Mouse (Mus musculus): ENCODE data around the gene Edil3.
"Not testable (repeated sequence)": the region's sequence is repeated elsewhere in the genome, so short reads cannot be mapped to it uniquely, and the experiment has no call there.

The Edil3 gene

GRCm38 (mm10) chr13:88972355-88972754 is 151.1 kb downstream of the Edil3 start:
- DNase-seq = no peak

DNA sequence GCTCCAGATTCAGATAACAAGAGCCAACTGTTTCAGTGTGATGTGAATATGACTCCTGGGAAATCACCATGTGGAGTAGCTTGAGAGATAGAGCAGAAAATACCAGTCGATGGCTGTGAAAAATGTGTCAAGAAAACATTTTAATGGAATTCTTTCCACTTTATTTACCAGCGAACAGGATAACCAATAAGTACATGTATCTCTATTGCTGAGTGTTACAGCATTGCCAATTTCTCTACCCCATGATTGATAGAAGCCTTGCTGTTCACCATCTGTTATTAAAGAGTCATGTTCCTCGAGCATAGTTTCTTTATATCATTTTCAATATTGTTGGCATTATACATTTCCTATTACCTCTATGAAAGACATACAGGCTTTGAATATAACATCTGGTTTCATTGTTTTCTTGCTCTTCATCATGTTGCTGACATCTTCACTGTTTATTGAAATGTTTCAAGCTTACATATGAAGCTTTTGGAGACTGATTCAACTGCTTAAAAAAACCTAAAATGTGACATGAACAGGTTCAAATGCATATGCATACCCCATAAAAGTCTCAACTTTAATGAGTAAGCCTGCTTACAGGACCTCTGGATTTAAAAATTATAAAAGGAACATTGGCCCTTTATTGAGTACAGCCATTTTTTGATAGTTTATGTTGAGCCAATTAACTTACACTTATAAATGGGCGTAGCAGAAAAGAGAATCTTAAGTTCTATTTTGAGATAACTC is 186.6 kb downstream of the Edil3 start:
- DNase-seq = no peak

- no peak for DNase-seq
Measured at GRCm38 (mm10) chr13:89012500-89012899, 191.2 kb downstream of the Edil3 start.

DNA sequence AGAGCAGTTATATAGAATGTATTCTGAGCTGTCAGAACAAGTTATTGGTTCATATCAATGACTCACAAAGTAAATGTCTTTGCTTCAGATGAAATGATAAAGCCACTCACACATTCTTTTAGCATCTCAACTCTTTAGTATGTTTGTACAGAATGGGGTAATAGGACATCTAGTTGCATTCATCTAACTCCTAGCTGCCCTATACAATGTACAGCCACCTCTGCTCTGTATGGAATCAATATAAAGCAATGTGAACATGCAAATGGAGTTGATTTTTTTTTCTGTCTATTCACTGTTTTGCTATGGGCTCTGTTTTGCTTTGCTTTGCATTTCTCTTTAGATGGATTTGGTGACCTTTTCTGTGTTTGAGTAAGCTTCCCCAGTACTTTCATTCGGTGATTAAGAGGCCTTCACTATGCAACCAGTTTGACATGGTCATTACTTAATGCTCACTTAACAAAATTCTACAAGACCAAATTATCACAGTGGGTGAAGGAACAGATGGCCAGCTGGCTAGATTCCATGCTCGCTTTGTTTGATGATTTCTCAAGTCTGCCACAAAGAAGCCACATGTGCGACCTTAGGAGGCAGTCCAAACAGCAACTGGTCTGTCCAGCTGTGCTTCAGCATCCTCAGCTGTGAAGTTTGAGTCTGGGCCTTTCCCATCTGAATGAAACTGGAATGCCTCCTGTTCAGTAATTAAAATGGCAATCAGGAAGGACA is 208.7 kb downstream of the Edil3 start:
- no peak for DNase-seq

- DNase-seq = no peak
Measured at GRCm38 (mm10) chr13:89035711-89036110, 214.4 kb downstream of the Edil3 start.

DNA sequence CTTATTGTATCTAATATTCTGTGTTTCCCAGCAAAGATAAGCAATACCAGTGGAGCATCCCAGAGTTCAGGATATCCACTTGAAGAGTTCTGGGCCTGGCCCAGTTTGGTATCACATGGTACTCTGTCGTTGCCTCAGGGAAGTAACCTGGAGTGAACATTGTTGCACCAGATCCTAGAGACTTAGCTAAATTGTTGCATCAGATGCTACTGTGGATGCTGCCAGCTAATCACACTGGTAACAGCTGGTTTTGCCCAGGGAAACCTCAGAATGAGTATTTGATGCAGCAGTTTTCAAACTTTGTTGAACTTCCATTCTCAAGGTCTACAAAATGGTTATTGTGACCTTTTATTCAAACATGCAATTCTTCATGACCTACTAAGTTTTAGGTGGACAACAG is 220.2 kb downstream of the Edil3 start:
- DNase-seq = no peak

DNA sequence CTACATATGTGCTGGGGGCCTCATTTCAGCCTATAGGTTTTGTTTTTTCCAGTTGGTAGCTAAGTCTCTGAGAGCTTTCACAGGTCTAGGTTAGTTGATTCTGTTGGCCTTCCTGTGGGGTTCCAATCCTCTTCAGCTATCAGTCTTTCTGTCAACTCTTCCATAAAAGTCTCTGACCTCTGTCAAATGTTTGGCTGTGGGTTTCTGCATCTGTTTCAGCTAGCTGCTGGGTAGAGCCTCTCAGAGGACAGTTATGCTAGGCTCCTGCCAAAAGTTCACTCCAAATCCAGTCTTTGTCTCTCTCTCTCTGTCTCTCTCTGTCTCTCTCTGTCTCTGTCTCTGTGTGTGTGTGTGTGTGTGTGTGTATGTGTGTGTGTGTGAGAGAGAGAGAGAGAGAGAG is 248.9 kb downstream of the Edil3 start:
- not testable (repeated sequence) for DNase-seq

- DNase-seq = no peak
Measured at GRCm38 (mm10) chr13:89076212-89076611, 254.9 kb downstream of the Edil3 start.

- no peak for DNase-seq
Measured at GRCm38 (mm10) chr13:89105889-89106288, 284.6 kb downstream of the Edil3 start.

DNA sequence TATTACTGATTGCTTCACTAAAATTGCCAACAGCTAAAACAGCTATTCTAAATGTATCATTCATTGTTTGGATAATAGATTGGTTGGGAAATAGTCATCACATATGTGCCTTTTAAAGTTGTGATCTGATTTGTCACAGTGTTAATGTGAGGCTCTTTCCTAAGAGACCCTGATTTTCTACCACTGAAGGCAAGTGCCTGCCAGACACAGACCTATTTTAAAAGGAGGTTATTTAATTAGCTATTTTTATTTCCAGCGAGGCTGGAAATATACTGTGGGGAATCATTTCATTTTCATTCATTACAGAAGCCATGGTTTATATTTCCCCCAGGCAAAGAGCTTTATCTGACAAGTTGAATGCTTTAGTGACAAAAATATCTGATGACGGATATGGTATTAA is 296.3 kb downstream of the Edil3 start:
- no peak for DNase-seq

DNA sequence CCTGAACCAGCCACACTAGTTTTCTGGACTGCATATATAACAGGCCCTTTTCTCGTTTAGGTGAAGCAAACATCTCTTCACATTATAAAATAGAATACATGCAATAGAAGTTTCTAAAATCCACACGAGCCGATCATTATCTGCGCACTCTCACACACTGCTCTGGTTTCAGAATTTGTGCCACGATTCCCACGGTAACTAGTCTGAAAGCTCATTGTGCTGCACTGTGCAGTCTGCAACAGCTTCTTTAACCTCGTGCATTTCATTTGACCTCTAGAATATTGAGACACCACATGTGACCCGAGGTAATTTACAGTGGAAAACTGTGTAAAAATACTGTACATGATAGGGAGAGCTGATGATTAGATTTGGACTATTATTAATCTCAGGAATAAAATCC is 298.5 kb downstream of the Edil3 start:
- no peak for DNase-seq

- DNase-seq = no peak
Measured at GRCm38 (mm10) chr13:89122511-89123253, 301.4 kb downstream of the Edil3 start.

DNA sequence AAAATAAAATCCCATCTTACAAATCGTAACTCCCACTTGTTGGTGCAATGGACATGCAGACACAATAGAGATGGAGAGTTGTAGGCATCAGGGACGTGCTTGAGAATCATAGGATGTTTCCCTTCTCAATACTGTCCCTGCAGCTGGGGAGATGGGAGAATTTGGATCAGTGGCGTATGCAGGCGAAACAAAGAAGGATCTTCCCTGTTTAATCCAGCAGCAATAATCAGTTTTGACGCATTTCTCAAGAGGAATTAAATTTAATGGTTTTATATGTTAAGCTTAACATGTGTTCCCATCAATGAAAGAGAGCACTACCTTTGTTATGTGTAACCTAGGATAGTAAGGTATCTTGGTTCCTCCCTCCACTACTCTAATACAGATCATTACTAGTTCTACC is 302.1 kb downstream of the Edil3 start:
- DNase-seq = no peak

- no peak for DNase-seq
Measured at GRCm38 (mm10) chr13:89146056-89146547, 324.8 kb downstream of the Edil3 start.

- no peak for DNase-seq
Measured at GRCm38 (mm10) chr13:89151878-89152277, 330.6 kb downstream of the Edil3 start.

DNA sequence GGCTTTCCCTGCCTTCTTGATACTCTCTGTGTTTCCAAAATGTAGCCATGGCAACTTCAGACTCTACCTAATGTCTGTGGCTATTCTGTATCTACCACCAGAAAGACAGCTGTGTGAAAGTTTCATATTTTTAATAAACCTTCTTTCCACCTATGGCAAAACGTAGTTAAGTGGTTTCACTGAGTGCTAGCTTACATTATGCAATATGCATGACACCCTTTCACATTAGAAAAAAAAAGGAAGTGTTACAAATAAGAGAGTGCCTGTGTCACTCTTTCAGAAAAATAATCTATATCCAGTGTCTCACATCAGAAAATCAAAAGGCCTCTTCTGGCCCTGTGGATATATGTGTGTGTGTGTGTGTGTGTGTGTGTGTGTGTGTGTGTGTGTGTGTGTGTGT is 346.7 kb downstream of the Edil3 start:
- no peak for DNase-seq

GRCm38 (mm10) chr13:89170040-89170439 is 348.8 kb downstream of the Edil3 start:
- DNase-seq = no peak

DNA sequence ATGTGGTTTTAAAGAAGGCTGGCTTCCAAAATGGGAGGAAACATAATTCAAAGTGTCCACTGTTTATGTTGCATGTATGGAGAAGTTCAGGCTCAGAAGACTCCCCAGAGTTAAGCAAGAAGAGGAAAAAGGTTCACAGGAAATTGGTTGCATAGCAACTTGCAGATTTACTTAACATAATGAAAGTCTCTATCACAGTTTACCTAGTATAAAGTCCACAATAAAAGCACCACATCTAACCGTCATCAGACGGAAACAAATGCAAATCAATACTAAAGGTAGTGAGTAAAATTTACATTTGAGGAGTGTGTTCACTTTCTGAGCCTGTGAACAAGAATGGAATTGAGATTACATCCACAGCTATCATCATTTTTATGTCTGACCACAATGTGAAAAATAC is 353.9 kb downstream of the Edil3 start:
- no peak for DNase-seq

- DNase-seq = no peak
Measured at GRCm38 (mm10) chr13:89189051-89189450, 367.8 kb downstream of the Edil3 start.

DNA sequence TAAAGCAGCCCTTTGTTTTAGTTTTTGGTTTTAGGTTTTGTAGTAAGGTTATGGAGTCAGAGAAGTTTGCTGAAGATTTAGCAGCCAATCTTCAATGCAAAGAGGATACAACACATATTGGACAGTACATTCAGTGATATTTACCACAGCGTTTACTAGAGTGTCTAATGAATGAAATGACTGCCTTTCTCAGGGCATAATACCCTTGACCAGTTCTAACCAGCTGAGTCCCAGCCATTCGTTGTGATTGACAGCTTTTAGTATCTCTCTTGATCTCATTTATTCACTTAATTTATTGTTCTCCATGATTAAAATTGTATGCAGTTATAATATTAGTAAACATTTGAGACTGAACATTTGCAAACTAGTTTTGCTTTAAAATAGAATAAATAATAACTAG is 375.7 kb downstream of the Edil3 start:
- DNase-seq = no peak

DNA sequence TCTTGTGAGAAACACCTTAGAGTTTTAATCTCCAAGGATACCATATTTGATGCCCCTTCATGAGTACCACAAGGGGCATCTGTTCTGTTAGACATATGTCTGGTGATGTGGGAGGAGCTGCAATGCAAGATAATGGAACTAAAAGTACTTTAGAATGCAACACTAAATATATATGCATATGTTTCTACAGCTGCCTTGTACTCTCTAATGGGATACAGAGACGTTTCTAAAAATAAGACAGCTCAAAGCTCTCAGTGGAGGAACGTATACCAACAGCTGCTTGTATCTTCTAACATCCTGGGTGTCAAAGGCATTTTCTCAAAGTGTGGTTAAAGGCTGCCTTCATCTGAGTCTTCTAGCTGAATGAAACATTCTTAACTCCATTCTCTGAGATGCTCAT is 378.0 kb downstream of the Edil3 start:
- no peak for DNase-seq

- no peak for DNase-seq
Measured at GRCm38 (mm10) chr13:89238104-89238503, 416.8 kb downstream of the Edil3 start.

- DNase-seq = no peak
Measured at GRCm38 (mm10) chr13:89253990-89254642, 432.8 kb downstream of the Edil3 start.

All from right cerebral cortex, postnatal 4 days (tissue).